Mouse (Mus musculus): ENCODE measurements around the gene Fgfr2.

Fgfr2 gene

DNA sequence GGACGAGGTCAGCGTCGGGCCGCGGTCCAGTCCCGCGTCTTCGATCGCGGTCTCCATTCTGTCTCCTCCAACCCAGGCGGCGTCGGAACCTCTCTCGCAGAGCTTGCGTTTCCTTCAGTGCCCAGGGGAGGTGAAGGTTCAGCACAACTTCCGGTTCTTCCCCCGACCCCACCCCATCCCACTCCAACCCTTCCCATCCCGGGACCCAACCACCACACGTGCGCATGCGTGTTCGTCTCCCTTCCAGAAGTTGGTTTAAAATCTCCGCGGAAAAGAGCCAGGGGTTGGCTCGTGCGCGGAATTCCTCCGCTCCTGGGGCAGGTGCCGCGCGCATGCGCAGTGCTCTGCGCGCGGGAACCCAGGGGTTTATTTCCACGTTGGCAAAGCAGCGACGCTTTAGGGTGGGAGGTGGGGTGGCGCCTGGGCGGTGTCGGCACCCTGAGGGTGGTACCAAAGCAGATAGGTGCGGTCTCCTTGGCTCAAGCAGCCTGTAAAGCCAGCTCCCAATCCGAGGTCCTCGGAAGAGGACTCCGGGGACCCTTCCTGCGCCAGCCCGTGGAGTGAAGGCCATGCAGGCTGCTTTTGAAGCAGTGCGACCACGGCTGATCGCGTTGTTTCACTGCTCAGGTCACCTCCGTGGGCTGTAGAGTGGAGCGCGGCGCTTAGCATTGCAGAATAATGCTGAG, 1760.4 kb downstream of the Fgfr2 start, which contains the start of gene 2310057M21Rik:
TSS of gene 2310057M21Rik (minus strand) at position 145 of the 686 bp plus-strand sequence.
- DNase-seq = peak; percentile 97 to 98

DNA sequence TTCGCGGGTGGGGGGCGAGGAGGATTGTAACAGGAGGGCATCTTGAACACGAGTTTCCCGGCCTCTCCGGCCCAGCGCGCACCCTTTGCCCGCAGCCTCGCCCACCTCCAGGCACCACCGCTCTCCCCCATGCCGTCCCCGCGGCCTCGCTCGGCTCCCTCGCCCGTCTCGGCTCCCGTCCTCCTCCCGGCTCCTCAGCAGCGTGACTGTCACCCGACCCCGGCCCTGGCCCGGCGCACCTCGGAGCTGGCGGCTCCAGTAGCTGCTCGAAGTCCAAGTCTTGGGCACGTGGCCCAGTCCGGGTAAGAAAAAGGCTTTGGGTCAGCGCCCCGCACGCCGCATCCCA, 1760.9 kb downstream of the Fgfr2 start:
- DNase-seq = no peak

DNA sequence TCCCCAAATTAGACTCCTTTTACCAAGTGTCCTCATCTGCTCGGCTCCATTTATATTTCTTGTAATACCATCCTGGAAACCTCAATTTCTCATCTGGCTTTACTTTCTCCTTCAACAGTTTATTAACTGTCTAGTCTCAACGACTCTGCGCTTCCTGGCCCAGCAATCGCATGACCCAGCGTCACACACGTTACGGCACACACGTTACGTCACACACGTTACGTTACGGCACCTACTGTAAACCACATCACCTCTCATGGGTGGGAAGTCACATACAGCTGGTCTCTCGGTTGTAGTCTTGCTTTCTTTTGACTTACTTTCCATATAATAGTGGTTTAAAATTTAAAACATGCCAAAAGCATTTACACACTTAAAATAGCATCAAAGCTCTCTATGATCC, 1767.0 kb downstream of the Fgfr2 start:
- DNase-seq = no peak

DNA sequence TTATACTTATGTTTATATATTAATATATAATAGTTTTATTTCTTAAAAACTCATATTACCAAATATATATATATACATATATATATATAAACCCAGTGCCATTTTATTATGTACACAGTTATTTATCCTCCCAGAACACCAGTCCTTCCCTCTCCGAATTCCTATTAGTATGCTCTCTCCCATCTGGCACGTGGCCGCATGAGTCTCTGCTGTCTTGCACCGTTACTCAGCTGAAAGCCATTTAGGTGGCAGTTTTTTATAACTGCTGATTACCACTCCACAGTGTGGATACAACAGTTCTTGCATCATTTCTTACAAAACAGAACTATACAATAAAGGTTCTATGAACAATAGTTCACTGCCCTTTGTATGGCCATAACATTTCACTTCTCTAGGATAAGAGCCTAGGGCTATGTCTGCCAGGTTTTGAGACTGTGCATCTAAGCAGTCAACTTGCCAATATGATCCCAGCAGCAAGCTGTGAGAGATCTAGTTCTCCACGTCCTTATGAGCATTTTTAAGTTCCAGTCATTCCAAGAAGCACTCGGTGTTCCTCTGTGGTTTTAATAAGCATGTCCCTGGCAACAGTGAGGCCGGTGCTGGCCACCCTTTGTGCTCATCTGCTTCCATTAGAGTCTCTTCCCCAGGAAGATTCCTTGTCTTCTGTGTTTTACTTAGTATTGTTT, 1777.2 kb downstream of the Fgfr2 start:
- peak; percentile 47 to 54 for DNase-seq

DNA sequence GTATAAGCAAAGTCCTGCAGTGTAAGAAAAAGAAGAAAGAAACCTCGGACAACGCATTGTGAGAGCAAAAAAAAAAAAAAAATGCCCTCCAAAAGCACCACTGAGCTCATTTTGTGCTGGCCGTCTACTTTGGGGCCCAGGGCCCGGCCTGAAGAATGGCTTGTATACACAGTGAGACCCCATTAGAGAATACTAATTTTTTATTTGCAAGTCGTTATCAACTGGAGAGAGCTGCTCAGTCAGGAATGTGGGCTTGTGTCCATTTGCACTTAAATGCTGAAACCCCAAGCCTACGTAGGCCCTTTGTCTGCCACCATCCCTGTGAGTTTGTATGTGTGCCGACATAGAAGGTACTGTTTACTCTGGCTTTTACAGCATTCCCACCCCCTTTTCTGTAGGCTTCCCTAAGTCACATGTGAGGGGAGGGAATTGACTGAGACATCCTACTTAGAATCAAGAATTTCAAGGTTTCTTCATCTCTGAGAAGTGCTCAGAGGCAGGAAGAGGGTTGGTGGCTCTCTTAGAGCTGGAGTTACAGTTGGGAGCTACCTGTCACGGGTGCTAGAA, 1785.6 kb downstream of the Fgfr2 start:
- DNase-seq = no peak

DNA sequence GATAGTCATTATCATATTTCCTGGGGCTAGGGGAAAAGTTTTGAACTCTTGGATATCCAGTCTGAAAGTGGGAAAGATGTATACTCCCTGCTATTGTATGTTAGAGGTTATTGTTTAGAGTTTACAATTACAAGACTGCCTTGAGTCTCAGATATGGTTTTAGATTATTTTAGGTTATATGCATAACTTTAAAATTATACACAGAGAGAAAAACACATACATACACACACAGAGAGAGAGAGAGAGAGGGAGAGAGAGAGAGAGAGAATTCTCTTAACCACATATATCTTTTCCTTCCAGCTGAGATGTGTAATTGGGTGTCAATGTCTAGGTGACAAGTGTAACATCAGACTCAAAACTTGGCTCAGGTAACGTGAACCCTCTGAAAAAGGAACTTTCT, 1789.6 kb downstream of the Fgfr2 start, which contains the start of gene Fam24a:
TSS of gene Fam24a (plus strand) at position 301 of the 400 bp plus-strand sequence.
- no peak for DNase-seq

DNA sequence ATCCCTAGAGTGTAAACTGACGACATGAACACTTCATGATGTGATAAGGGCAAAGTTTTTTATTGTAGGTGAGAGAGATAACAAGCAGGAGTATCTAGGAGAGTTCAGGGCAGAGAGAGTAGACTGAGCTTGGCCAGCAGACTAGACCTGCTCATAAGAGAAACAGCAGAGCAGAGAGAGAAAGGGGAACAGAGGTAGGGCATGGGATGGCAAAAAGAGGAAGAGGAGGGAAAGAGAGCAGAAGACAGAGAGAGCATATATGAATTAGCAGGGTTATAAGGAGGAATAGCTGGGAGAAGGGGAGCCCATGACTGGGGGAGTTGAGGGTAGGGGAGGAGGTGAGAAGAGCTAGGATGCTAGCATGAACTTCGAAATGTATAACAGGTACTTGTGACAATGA, 1791.5 kb downstream of the Fgfr2 start:
- no peak for DNase-seq

DNA sequence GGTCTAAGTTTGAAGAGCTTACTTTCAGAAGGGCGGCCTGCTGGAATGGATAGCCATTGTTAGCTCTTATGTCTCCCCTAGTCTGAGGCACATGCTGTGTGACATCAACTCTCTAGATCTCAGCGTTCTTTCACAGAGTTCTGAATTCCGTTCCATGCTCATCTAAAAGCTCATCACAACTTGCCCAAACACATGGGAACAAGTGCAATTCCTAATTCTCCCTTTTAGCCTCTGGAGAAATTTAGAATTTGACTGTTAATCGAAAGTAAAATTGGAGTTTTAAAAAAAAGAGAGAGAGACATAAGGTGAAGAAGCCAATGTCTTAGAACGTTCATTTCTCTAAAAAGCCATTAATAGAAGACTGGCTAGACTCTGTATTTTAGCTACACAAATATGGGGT, 1793.7 kb downstream of the Fgfr2 start, which contains the start of gene Fam24b:
TSS of gene Fam24b (minus strand) at position 101 of the 400 bp plus-strand sequence.
- DNase-seq = no peak

DNA sequence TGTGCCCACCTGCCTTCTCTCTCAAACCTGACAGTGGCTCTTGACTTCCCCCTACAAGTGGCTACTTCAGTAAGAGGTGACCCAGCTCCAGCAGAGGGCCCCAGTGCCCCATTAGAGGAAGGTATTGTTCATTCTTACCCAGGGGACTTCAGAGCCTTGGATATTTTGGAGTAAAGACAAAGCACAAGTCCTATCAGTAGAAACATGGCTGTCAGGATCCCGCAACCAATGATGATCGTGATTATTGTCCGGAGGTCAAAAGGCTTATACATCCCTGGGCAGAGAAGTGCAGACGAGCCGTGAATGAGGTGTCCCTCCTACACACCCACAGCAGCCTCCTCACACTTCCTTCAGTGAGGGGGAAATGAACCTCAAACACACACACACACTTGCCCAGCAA, 1796.1 kb downstream of the Fgfr2 start:
- no peak for DNase-seq

DNA sequence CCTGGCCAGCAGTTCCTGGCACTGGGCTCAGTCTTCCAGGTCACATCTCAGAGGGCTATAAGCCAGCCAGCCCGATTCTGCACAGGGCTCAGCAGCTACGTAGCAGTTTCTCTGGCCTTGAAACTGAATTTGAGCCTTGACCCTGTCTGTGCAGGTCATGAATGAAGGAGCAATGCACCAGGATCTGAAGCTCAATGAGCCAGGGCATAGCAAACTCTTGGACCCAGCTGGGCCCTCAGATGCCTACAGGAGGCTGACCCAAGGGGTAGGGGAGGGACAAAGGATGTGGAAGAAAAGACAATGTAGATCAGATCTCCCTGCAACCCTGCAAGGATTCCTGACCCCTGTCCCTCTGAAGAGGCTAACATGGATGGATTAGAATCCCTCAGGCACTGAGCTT, 1801.0 kb downstream of the Fgfr2 start, which contains the start of gene Cuzd1:
TSS of gene Cuzd1 (minus strand) at position 101 of the 400 bp plus-strand sequence.
- DNase-seq = no peak

DNA sequence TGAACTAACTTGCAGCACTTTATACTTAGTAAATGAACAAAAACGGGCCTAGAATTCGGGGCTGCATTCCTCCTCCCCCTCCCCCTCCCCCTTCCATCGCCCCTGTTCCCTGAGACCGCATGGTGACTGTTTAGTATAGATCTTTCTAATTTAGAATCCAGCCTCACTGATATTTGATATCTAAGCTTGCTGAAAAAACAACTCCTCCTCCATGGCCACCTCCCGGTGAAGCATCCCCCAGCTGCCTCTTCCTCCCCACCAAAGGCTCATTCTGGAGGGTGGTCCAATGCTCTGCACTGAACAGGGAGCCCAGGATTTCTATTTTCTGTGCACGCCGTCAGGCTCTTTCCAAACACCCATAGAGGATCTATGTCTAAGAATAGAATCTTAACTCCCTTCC, 1804.8 kb downstream of the Fgfr2 start:
- no peak for DNase-seq

DNA sequence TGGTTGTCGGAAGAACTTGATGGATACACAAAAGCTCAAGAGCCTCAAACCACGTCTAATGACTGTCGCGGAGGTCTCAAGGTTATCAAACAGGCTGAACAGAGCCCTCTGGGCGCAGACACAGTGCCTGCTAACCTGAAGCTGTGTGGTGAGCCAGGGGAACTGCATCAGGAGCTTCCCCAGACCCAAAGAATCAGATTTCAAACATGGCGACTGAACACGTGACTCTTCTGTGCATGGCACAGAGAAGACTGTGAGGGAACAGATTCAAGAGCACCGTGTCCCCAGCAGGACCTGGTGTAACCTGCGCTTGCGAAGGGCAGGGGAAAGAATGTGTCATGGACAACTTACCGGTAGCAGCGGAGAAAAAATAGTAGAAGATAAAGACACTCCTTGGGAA, 1805.6 kb downstream of the Fgfr2 start:
- no peak for DNase-seq

DNA sequence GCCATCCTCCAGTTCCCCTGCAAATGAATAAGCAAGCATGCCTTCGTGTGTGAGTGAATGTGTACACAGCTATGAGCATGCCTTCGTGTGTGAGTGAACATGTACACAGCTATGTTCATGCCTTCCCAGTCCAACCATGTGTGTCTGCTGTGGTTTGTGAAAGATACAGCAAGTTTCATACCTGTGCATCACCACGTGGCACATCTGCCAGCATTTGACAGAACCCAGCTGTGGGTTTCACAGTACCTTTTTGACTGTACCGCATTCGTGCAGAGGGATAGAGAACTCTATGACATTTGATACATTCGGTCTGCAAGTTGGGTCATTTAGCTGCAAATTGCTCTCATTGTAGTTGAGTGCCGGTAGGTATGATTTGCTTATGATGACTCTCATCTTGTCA, 1808.7 kb downstream of the Fgfr2 start:
- no peak for DNase-seq

DNA sequence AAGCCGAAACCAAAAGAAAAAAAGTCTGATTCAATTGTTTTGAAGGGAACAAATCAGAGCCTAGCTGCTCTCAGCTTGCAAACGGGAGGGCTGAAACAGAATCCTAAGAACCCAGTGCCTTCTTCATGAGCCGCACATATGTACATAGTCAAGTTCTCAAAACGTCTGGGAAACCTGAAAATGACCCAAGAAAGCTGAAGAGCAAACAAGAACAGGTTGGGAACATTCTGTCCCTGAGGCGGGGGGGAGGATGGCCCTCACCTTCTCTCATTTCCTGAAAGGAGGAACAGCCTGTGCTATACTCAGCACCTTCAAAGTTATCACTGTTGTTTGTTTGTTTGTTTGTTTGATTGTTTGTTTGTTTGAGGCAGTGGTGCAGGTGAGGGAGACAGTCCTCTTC, 1816.4 kb downstream of the Fgfr2 start:
- DNase-seq = no peak

DNA sequence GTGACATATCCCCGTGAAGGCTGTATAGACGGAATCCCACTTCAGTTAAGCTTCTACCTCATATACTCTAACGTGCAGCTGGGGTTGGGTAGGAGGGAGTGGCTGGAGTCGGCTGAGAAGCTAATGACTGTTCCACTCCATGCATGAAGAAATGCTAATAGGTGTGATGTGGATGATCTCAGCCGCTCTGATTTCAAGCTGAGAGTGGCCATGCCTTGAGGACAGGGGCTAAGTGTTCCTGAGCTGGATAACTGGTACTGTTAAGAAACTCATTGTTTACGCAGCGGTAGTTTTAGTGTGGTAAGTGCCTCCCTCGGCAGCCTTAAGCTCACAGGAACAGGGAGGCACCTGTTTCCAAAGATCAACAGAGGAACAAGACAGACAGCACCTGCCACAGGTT, 1819.8 kb downstream of the Fgfr2 start:
- DNase-seq = no peak

DNA sequence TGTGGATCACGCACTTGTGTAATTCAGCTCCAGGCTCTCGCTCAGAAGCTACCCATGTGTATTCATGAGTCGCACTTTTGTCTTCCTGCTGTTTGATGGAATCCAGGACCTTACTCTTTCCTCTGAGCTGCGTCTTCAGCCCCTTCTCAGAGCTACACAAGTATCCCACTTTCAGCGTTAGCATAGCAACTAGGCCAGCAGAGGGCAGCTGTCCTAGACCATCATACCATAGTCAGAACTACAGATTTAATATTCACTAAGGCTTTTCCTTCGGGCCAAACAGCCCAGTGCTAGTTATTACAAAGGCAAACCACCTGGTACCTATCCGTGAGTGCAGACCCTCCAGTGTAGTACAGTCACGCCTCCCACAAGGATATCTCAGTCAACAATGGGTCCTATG, 1826.0 kb downstream of the Fgfr2 start:
- peak in 1 of 2 experiments; percentile 7 for DNase-seq

DNA sequence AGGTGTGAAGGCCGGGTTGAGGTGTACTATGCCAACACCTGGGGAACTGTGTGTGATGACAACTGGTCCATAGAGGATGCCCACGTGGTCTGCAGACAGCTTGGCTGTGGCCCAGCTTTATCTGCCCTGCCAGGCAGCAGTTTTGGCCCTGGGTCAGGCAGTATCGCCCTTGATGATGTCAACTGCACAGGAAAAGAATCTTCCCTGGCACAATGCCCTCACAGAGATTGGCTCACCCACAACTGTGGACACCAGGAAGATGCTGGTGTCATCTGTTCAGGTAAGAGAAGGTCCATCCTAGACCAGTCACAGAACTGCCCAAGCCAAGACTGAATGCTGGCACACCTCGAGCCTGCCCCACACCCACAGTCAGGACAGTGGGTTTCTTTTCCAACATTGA, 1857.3 kb downstream of the Fgfr2 start:
- DNase-seq = peak; percentile 48 to 57

DNA sequence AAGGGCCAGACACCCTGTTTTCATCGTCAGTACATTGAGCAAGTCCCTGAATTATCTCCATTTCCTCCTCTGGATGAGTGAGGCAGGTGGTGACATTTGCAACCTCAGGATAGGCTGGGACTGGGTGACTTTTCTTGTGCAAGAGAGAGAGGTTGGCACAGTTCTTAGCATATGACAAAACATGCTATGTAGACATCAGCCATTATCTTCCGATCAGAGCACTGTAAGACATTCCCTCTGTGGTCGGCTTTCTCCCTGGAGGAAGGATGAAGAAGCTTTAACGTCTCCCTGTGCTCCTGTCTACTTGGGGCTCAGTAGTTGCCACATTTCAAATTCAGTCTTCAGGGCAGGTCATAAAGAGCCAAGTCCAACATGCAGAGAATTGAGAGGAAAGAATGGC, 1858.9 kb downstream of the Fgfr2 start:
- no peak for DNase-seq

DNA sequence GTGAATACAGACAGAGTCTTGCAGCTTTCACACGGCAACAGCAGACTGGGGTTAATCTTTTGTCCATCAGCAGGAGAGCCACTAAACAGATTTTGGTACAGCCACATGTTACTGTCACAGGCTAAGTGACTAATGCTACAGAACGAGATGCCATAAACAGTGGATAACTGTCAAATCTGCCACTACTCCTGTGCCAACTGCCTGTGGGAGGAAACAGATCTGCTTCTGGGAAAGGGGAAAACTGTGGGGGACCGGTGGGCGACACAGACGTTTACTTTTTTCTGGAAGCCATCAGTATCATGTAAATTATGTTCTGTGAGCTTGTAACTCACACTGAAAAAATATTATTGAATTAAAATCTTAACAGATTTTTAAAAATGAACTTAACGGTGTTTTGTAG, 1862.2 kb downstream of the Fgfr2 start:
- peak in 1 of 2 experiments; percentile 9 for DNase-seq

DNA sequence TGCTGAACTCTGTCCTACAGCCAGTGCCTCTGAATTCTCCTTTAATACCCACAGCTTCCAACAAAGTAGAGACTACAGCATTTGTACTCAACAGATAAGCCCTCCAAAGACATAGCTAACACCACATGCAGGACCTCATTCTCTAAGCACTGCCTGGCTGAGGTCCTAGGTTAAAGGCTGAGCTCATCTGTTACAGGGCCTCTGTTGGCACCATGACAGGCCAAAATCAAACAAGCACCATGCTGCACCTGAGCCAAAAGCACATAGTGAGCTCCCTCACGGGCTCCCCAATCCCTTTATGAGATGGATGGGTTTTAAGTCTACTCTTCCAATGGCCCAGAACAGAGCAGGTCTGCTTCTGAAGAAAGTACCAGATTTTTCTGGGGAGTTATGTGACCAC, 1865.8 kb downstream of the Fgfr2 start:
- DNase-seq = peak in 1 of 2 experiments; percentile 15

DNA sequence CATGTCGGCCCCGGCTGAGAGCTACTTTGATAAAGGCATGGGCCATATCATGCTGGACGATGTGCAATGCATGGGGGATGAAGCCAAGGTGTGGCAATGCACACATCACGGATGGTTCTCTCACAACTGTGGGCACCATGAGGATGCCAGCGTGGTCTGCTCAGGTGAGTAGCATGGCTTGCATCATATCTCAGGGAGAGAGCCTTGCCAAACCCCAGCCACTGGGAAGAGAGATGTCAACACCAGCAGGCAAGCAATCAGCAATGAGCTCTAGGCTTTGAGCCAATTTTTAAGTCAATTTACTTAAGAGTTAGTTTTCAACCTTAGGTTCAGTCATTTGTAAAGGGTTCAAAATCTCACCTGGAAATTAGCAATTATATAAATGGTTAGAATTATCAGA, 1866.3 kb downstream of the Fgfr2 start:
- DNase-seq = no peak

DNA sequence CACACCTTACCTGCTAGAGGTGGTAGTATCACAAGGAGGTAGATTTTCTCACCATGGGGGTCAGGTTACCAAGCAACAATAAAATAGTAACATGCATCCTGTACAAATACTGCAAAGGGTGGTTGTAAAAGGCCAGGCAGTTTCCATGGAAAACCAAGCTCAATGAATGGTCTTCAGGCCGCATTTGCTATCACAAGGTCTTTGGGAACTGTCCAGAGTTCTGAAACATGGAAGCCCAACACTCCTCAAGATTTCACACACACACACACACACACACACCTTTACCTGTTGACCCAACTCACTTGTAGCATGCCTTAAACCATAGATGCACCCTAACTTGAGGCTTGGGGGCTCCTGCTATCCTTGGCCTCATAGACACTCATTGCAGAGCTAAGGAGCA, 1878.2 kb downstream of the Fgfr2 start:
- DNase-seq = no peak

DNA sequence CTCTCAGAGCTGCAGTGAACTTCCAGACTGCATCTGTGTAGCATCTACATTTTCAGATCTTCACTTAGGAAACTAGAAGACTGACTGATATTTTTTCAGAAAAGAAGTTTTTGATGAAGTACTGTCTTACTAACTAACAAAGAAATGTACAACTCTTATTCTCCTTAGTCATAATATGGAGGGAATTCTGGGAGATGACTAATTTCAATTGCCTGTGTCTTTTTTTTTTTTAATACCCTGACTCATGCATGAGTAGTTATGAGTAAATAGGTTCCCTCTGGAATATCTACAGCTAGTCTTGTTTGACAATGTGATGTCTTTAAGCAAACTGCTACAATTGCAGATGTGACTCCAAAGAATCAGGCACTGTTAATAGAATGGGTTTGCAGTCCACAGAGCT, 1887.1 kb downstream of the Fgfr2 start:
- no peak for DNase-seq

DNA sequence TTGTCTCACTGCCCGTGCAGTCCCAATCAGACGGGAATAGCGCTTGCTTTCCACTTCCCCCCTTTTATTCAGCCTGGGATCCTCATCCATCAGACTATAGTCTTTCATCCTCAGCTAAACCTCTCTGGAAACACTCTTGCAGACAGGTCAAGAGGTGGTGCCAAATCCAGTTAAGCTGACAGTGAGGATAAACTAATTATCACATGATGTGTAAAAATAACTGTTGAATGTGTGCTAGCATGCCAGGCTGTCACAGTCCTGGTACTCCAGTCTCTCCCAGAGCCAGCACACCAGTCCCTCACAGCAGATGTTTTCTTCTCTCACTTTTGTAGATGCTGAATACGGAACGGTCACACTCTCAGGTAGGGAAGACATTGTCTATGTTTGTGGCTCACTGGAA, 1900.1 kb downstream of the Fgfr2 start:
- peak; percentile 33 to 55 for DNase-seq
